Mouse (Mus musculus) thymus, postnatal 25 days (tissue): ENCODE data around the gene Cops3.
A peak's percentile ranks its signal among the peaks of the same experiment; 100 is the strongest.

Experiments
- DNase-seq: peaks from one replicate; pipeline ENCODE4 v3.0.0; 2022

Gene Cops3

DNA sequence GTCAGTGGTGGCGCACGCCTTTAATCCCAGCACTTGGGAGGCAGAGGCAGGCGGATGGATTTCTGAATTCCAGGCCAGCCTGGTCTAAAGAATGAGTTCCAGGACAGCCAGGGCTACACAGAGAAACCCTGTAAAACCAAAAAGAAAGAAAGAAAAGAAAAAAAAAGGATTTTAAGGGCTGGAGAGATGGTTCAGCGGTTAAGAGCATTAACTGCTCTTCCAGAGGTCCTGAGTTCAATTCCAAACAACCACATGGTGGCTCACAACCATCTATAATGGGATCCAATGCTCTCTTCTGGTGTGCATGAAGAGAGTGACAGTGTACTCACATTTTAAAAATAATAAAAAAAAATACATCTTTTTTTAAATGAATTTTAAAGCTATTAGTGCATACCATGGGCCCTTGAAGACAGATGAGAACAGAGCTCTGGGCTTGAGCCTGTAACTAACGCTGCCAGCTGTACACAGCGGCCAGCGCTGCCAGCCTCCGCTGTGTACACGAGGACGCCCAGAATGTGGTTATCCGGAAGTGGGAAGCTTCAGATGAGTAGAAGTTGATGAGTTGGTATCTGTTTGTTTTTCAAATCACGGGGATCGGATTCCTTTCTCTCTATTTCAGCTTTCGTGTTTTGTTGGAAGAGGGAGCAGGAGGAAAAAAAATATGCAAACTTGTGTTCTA lies 29.0 kb downstream of the Cops3 start:
- no peak for DNase-seq

DNA sequence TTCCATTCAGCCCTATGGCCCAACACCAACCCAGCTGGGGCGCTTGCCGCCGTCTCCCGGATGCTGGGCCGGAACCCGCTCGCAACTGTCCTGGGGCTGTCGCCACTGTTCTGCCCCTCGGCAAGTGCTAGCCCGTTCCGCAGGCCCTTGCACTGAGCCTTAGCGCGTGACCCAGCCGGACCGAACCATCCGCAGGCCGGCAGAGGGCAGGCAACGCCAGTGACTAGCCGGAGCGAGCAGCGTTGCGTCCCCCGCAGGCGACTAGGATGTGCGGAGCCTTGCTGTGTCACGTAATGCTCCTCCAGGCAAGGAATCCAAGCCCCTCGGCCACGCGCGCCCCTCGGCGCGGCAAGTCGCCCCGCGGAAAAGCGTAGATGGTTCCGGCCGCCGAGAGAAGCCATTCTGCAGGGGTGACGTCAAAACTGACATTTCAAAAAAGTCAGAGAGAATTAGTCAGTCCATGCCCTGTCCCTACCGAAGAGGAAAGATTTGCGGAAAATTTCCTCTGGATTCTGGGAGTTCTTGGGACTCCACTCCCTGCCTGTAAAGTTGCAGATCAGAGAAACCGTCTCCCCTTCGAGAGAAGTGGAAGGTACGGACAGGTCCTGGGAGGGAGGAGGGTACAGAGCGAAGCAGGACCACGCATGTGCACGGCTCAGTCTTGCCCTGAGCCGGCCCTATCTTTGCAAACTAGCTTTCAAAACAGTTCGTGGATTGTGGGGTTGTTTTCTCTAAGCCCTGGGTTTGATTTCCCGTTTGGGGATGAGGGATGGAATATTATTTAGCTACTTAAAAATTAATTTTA lies 29.8 kb downstream of the Cops3 start, which contains the start of gene Flcn:
Gene Flcn (minus strand): TSS at position 347 of the 805 bp plus-strand sequence.
- peak; percentile 85 for DNase-seq

DNA sequence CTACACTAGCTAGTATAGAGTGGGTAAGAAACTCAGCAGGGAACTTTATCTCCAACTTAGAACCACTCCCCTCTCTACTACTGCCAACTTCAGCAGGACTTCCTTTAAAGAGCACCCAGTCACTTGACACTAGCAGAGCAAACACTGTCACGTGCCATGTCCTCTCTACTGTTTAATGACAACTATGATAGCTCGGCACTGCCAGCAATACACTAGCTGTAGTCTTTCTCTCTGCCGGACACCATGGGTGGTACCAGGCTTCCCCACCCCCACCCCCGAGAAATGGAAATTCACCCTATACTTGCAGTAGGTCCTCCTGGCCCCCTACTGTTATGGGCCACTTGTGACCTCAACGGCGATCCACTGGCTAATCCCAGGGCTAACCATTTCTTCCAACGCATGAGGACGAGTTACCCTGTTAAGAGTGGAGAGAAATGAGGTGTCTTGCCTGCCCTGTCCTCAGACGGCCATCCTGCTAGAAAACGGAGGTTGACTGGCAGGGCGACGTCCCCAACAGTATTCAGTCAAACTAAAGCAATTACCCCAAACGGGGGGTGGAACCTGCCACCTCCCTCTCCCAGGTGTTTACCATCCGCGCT lies 30.5 kb downstream of the Cops3 start:
- DNase-seq: no peak

DNA sequence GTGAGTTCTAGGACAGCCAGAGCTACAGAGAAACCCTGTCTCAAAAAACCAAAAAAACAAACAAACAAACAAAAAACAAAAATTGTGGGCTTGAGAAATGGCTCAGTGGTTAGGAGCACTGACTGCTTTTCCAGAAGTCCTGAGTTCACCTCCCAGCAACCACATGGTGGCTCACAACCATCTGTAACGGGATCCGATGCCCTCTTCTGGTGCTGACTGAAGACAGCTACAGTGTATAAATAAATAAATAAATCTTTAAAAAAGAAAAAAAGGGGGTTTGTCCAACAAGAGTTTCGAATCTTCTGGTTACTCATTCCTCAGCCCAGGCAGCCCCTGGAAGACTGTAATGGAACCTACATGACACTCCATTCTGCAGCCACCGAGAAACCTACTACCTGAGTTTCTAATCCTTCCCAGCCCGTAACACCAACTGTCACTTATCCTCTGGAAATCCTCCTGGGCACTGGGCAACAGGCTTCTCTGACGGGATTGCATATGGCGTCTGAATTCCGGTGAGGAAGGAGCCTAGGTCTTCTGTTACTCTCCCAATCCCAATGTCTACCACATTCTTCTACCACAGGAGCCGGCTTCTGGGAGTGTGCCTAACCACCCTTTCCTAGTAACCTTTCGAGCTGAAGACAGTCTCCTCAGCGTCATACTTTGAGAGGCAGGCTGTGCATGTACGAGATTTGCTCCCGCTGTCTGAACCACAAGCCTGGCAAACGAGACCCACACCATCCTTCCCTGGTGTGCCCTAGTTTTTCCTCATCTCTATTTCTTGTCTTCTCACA lies 31.3 kb downstream of the Cops3 start:
- no peak for DNase-seq

DNA sequence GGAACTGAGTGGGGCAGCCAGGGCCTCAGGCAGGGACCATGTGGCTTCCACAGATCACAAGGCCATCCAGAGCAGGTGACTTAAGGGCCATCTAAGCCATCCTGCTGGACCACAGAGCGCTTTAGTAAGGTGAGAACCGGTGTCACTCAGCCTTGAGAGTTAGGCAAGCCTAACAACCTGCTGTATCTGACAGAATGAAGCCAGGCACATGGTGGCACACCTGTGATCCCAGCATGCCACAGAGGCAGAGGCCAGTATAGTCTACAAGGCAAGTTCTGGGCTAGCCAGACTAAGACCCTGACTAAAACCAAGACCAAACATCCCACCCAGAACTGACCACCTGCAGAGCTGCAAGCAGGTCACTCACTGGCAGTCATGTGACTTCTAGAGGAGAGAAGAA lies 34.0 kb downstream of the Cops3 start:
- DNase-seq: no peak

DNA sequence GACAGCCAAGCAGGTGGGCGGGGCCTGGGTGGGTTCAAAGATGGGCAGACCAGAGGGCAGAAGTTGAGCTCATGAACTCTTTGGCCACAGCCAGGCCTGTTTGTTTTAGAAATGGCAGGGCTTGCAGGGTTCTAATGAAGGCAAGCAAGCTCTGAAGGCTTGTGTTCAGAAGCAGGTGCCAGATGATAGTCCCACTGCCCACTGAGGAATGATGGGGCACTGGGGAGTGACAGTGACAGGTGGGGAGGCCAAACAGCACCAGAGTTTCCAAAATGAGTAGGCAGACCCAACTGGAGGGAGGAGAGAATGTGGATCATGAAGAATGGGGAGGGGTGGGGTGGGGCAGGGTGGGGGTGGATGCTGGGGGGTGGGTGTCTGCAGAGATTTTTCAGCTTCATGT lies 34.4 kb downstream of the Cops3 start:
- DNase-seq: no peak

DNA sequence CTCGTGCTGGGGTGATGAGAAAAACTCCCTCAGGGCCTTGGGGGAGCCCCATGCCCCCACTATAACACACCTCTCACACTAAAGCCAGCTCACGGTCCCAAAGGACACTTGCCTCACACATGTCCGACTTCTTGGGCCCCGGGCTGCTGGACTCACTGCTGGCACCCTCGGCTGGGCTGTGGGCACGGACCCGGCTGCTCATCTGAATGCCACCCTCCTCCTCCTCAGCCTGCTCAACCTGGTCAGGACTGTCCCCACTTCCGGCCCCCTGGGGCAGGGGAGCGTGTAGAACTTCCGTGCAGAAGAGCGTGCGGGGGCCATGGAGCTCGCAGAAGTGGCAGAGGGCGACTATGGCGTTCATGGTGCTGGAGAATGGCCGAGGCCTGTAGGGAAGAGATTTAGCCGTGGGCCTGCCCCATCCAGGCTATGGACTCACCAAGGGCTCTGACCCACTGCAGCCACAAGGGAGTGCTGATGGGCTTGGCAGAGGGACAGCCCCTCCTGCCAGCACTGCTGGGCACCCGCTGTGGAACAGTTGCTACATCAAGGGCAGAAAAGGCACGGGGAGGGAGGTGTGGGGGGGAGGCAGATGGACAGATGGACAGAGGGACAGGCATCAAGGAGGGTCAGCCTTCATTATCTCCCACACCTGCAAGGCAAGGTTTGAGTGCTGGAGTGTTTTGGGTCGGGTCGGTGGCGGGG lies 35.1 kb downstream of the Cops3 start:
- DNase-seq: no peak

DNA sequence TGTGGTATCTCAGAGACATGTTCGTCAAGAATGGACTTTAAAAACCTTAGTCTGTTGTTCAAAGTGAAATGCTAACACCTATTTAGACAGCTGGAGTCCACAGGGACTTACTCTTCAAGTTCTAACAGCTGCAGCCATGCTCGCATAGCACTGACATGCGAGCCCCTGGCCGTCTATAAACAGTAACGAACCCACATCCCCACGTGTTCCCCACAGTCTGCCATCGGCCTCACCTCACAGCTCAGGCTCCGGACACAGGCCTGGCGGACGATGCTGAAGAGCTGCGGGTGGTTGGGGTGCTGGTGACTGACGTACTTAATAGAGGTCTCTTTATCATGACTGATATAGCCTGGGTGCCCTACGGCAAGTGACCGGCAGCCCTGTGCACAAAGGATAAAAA lies 36.1 kb downstream of the Cops3 start:
- no peak for DNase-seq

DNA sequence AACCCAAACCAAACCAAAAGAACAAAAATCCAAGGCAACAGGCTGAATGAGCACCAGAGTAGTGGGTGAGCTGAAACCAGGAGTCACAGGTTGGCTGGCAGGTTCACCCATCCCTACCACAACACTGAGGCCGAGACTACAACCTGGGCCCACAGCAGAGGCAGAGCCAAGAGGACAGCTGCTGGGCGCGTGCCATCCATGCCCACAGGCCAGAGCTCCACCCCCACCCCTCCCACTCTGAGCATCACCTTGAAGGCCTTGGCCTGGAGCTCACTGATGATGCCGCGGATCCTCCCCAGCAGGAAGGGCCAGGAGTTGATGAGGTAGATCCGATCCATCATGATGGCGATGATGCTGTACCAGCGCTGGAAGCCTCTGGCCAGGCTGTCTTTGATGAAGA lies 37.8 kb downstream of the Cops3 start:
- DNase-seq: no peak

DNA sequence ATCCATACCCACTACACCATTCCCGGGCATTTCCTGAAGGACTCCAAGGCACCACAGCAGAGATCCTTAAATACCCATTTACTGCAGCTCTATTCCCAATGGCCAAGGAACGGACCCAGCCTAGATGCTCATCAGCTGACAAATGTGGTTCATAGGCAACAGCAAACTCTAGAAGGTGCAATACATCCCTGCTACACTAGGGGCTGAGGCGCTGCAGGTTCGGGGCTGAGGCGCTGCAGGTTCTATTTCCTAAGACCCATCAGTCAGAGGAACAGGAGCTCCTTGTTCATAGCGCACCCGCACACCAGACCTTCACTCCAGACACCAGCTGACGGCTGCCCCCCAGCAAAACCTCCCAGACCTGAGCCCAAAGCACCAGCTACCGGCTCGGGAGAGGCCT lies 39.2 kb downstream of the Cops3 start:
- no peak for DNase-seq

DNA sequence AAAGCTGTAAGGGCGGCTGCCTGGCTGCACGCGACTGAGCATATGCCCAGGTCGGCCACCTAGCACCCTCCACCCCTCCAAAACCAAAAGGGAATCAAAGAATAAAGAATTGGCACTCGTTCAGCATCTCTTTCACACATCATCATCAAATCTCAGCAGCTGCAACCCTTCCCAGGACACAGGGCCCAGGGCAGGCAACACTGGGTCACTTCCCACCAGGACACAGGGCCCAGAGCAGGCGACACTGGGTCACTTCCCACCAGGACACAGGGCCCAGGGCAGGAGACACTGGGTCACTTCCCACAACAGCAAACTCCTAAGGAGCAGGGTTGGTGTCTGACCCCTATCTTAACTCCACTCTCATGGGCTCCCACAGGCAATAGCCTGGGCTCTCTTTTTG lies 46.2 kb downstream of the Cops3 start:
- DNase-seq: no peak

DNA sequence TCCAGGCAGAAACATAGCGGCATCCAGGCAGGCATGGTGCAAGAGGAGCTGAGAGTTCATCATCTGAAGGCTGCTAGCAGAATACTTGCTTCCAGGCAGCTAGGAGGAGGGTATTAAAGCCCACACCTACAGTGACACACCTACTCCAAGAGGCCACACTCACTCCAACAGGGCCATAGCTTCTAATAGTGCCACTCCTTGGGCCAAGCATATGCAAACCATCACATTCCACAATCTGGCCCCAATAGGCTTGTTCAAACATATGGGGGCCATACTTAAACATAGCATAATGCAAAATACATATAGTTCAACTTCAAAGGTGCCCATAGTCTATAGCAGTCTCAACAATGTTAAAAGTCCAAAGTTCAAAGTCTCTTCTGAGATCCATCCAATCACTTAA lies 50.3 kb downstream of the Cops3 start:
- DNase-seq: no peak

DNA sequence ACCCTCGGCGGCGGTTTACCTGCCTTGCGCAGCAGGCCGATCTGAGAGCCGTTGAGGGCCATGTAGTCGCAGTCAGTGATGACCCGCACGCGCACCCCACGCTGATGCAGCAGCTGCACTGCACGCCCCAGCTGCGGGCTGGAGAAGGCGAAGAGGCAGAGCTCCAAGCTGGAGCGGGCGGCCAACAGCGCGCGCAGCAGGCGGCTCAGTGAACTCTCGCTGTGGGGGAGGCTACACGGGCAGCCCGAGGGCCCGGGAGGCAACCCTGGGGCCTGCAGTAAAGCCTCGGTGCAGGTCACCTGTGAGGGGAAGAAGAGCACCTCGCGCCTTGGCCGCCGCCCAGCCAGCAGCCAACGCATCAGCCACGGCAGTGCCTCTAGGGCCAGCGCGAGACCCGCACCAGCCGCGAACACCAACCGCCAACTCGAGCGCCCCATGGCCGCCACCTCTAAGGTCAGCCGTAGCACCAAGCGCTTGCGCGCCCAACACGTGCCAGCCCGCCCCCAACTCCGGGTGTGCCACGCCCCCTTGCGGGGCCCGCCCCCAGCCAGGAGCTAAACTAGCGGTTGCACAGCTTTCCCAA lies 52.3 kb downstream of the Cops3 start, which contains the start of gene Pld6:
Gene Pld6 (minus strand): TSS at position 447 of the 583 bp plus-strand sequence.
- peak; percentile 65 for DNase-seq

DNA sequence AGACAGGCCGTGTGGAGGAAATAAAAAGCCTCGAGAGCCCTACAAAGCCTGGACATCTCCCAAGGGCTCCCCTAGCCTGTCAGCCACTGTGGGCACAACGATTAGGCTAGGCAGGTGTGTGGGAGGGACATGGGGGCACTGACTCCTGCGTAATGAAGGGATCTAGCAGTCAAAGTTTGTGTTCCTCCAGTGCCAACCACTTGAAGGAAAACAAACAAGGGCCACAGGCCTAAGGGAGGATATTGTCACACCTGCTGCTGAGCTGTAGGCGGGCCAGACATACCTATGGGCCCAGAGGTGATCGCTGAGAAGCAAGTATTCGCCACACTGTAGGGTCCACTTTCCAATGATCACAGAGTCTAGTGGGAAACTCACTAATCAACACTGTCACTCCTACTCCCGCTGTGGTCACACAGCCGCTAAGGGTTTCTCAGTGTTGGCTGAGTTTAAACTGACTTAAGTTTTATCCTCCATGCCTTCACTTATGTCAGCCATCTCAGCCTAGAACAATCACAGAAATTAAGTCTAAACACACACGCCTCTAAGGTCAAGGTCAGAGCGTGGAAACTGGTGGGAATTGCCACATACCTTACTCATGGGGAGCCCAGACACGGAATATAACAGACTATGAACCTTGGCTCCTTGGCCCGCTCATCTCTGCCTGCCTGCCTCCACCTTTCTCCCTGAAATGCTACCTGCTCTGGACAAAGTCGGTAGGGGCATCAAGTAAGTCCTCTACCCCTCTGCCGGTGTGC lies 53.0 kb downstream of the Cops3 start:
- DNase-seq: no peak

DNA sequence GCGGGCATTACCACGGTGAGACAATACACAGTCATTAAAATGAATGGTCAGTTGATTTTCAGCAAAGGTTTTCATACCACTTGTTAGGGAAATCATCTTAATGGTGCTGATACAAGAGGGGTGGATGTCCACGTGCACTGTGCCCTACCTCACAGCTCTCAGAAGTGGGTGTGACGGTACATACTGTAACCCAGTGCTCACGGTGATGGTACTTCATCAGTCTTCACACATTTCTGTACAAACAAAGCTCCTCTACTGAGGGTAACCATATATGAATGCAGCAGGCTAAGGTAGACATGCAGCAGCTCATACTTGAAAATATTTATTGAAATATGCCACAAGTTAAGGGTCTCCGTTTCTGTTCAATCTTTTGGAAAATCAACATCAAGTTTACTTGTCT lies 56.0 kb downstream of the Cops3 start:
- DNase-seq: no peak

DNA sequence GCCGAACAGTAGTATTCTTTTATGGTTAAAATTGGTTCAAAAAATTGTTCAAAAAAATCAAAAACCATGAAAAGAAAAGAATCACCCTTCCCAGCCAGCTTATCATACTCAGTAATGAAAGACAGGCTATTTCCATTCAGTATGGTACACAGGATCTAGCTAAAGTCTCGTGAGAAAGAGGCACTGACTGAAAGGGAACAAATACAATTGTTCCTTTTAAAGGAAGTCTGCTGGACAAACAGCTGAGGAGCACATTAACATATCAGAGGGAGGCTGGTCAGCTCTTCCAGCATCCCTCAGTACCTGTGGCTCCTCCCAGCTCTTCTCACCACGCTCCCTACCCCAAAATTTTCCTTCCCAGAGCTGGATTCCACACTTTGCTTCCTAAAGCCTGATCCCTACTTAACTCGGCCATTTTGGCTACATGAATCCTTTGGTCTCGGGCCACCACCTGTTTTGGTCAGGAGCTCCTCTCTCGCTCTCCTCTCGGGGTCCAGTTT lies 57.5 kb downstream of the Cops3 start:
- no peak for DNase-seq

DNA sequence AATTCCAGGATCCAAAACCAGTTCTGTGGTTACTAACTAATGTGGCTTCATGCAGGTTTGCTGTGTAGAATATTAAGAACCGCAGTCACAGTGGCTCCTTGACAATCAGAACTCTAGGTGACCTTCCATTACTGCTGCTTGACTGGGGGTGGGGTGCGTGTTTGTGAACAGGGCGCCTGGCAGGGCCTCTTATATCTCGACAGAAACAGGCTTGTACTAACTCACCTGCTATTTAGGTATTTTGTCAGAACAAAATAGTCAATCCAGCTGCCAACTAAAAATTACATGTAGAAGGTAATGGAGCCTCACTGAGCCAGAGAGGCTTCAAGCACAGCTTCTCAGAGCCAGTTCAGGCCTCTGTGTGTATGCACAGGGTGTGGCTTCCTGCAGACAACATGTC lies 59.4 kb downstream of the Cops3 start:
- DNase-seq: no peak

DNA sequence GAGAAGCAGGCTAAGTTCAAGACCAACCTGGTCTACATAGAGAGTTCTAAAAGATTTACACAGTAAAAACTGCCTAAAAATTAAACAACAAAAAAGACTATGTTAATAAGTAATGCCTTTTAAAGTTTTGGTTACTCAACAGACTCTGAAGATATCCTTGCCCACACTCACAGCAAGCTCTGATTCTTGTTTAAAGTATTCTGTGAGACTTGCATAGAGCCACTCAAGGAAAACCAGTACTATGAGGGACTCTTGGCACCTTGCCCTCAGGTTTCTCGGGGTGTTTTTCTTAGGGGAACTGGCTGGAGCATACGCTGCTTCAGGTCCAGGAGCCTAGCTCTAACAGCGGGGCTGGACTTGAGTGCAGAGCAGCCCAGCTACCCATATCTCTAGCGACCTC lies 60.2 kb downstream of the Cops3 start:
- DNase-seq: no peak

DNA sequence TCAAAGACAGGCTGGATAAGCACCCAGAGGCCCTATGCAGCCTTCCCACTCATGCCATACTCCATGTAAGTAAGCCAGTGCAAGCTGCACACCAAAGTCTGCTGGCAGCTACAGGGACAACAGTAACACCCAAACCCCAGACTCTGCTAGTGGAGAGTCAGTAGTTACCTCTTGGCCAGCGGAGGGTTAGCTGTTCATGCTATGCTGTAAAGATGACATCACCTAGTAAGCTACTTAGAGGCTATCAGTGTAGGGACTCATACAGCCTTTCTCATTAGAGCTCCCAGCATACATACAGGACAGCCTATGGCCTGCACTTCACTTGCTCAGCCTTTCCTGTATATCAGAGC lies 60.8 kb downstream of the Cops3 start:
- DNase-seq: no peak

DNA sequence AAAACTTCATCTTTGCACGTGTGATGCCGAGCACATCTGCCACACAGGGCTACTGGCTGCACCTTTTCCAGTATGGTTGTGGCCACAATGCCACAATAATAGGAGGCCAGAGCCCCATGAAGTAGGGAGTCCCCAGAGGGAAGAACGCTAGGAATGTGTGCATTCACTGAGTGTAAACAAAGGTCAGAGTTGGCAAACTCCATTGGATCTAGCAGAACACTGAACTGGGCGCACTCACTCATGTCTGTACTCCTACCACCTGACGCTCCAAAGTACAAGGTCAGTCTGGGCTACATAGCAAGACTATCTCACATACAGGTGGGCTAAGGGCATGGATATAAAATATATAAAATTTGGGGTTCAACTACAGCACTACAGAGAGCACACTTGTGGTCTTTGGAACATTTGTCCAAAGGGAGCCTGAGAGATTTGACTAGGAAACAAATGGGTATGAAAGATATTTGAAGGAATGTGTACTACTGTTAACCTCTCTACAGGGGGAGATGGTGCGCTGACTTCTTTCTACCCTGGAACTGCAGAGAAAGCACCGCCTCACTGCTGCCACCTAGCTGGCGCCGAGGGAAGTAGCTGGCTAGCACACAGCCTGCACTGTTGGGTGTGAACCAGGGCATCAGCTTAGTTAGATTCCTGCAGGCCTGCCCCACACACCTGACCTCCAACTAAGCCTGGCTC lies 61.3 kb downstream of the Cops3 start:
- peak; percentile 85 for DNase-seq

DNA sequence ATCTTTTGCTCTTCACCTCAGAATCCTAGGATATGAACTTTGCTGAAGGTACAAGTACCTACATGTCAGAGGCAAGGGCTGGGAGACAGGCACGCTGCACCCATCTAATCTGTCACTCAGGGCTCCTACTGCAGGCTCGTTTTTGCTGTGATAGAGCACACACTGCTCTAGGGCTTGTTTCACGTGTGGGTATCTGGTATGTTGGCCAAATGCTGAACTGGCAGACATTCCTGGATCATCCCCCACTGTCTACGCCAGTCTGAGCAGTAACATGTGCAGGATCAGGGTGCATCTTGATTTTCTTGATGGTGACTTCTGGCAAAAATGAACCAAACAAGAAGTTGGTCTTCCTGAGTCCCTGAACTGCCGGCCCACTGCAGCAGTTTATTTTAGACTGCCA lies 62.4 kb downstream of the Cops3 start:
- DNase-seq: no peak
